Mouse (Mus musculus) bone marrow, adult 2 months (tissue): ENCODE data around the gene Aanat. TPM values are rescaled to one million over a fixed set of nuclear protein-coding genes. Genes with fewer than 3 reads are reported as not detected.

Source experiments
- H3K27ac ChIP-seq: fragments of 200-500 bp; 2 replicates; pipeline ENCODE4 v1.5.1; 2012; ENCODE audit warnings: low read depth, mild to moderate bottlenecking, control low read depth, inconsistent platforms, low read length; ENCODE audit not compliant: control insufficient read depth, poor library complexity, insufficient read depth
- H3K4me1 ChIP-seq: fragments of 200-500 bp; 2 replicates; pipeline ENCODE4 v1.6.1; 2011; ENCODE audit warnings: low read length; ENCODE audit not compliant: control insufficient read depth, insufficient read depth
- H3K4me3 ChIP-seq: fragments of 200-500 bp; replicated peaks from 2 replicates; pipeline ENCODE3; 2011; ENCODE audit warnings: mild to moderate bottlenecking, low read depth, low read length, control low read depth; ENCODE audit not compliant: control insufficient read depth
- CTCF ChIP-seq: fragments of 200-500 bp; IDR thresholded peaks from 2 replicates; pipeline ENCODE4 v1.5.1; 2011; ENCODE audit warnings: low read length, control low read depth; ENCODE audit not compliant: control insufficient read depth, insufficient read depth
- POLR2A ChIP-seq: fragments of 200-500 bp; IDR thresholded peaks from 2 replicates; pipeline ENCODE4 v1.6.1; 2011; ENCODE audit warnings: low read depth, mild to moderate bottlenecking, control low read depth, low read length, borderline replicate concordance; ENCODE audit not compliant: control insufficient read depth
- WGBS: fragments of 180-500 bp; shearing (Covaris S2); methylation state at CpG from one replicate; pipeline ENCODE4 v1.1.7; 2018; 5-methylcytosine and 5-hydroxymethylcytosine counted together
- polyA plus RNA-seq: library from polyadenylated mRNA; stranded (reverse); fragments of >200 nt; gene quantifications from 2 replicates; pipeline ENCODE4 v1.2.4, GENCODE M21; 2011; ENCODE audit warnings: low replicate concordance; ENCODE audit not compliant: missing spikeins, insufficient read depth, insufficient read length

Aanat gene
- polyA plus RNA-seq, 1 experiment = not detected

GRCm38 (mm10) chr11:116581376-116581814 lies 4.8 kb upstream of the Aanat start, which contains the start of gene Ube2o:
TSS of gene Ube2o (minus strand) at chr11:116581447.
- peak; percentile 49; the same call in 1 of the 2 replicates for TF ChIP-seq POLR2A
- peak; percentile 19; the same call in 1 of the 2 replicates for TF ChIP-seq CTCF
- Histone ChIP-seq H3K27ac (peak within 1 kb of the TSS; percentile 93), H3K4me3 (peak within 1 kb of the TSS; percentile 79), H3K4me1 (no peaks in the 10 kb centered on the region)
- 2% methylated on average over 47 of the region's 51 CpGs for WGBS

- peaks cover 1% of the 10 kb centered on the region; the same call in 1 of the 2 replicates for H3K4me1 ChIP-seq
- TF ChIP-seq POLR2A (no peak), CTCF (no peak)
- WGBS = 83% methylated on average over 6 of the region's 6 CpGs
- H3K27ac ChIP-seq = no peak overlapping the region
- H3K4me3 ChIP-seq = no peak overlapping the region
Measured at GRCm38 (mm10) chr11:116585682-116586081, 550 bp upstream of the Aanat start.

- 36% methylated on average over 23 of the region's 23 CpGs for WGBS
Measured at GRCm38 (mm10) chr11:116586801-116587631, 784 bp downstream of the Aanat start.

DNA sequence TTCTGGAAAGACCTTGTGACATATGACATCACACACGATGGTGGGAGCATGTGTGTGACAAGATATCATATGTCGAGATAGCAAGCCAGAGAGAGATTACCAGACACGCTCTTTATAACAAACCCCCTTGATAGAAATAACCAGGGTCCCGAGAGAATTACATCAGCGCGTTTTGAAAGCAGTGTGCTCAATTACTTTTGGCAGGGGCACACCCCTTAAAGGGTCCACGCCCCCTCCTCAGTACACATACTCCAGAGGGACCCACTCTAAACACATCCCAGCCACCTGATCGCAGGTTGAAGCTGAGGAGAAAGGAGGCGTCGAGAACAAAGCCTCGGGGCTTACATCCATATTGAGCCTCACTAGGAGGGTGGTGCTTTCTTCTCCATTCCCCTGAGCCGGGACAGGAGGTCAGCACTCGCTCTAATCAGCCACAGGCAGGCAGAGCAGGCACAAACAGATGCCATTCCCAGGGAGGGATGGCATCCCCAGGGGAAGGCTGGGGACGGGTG lies 2.8 kb downstream of the Aanat start:
- 49% methylated on average over 14 of the region's 14 CpGs for WGBS
- no peak overlapping the region for H3K27ac ChIP-seq

More at GRCm38 (mm10) chr11:116586801-116587631, 784 bp downstream of the Aanat start:
- Histone ChIP-seq H3K4me3 (no peak overlapping the region), H3K4me1 (peaks cover 1% of the 10 kb centered on the region; the same call in 1 of the 2 replicates), H3K27ac (no peak overlapping the region)
- peak; percentile 90 for TF ChIP-seq CTCF
- TF ChIP-seq POLR2A = no peak

DNA sequence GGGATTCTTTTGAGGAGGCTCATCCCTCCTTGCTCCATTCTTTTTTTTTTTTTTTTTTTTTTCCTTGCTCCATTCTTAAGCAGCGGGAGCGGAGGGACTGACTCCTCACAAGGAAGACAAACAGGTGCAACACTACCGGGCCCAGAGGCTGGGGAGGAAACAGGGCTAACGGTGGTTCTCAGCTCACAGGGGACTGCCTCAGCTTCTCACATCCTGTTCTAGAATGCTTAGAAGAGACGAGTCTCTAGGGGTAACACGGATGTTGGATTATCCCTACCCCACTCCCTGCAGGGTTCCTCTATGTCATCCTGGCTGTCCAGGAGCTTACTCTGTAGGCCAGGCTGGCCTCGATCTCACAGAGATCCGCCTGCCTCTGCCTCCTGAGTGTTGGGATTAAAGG lies 3.3 kb downstream of the Aanat start:
- H3K4me1 ChIP-seq = peaks cover 1% of the 10 kb centered on the region; the same call in 1 of the 2 replicates
- H3K4me3 ChIP-seq = no peak overlapping the region
- no peak overlapping the region for H3K27ac ChIP-seq
- TF ChIP-seq POLR2A (no peak), CTCF (no peak)
- WGBS = 46% methylated on average over 8 of the region's 8 CpGs

More for the DNA sequence above, 2.8 kb downstream of the Aanat start:
- Histone ChIP-seq H3K4me3 (no peak overlapping the region), H3K4me1 (peaks cover 1% of the 10 kb centered on the region; the same call in 1 of the 2 replicates)
- no peak for TF ChIP-seq POLR2A
- TF ChIP-seq CTCF = no peak

DNA sequence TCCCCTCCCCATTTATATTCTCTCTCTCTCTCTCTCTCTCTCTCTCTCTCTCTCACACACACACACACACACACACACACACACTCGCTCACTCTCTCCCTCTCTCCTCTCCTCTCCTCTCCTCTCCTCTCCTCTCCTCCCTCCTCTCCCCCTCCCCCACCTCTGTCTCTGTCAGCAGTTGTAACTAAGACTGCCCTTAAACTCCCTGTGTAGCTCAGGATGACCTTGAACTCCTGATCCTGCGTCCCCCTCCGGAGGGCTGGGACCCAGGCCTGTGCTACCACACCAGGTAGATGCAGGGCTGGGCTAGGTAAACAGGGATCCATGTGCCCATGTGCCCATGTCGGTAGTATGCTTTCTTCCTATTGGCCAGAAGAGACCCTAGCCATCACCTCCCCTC lies 5.4 kb downstream of the Aanat start:
- Histone ChIP-seq H3K4me3 (no peak overlapping the region), H3K4me1 (peaks cover 1% of the 10 kb centered on the region; the same call in 1 of the 2 replicates), H3K27ac (no peak overlapping the region)
- WGBS = 77% methylated on average over 4 of the region's 4 CpGs
- TF ChIP-seq POLR2A = no peak
- TF ChIP-seq CTCF = no peak

- H3K4me3 ChIP-seq = no peak overlapping the region
- peak; percentile 100 for TF ChIP-seq CTCF
- no peak for TF ChIP-seq POLR2A
- H3K4me1 ChIP-seq = peaks cover 1% of the 10 kb centered on the region; the same call in 1 of the 2 replicates
- H3K27ac ChIP-seq = no peak overlapping the region
Measured at GRCm38 (mm10) chr11:116592428-116592827, 6.2 kb downstream of the Aanat start.

GRCm38 (mm10) chr11:116593345-116593744 lies 7.1 kb downstream of the Aanat start:
- Histone ChIP-seq H3K4me1 (peaks cover 1% of the 10 kb centered on the region; the same call in 1 of the 2 replicates), H3K27ac (no peak overlapping the region), H3K4me3 (no peak overlapping the region)
- TF ChIP-seq CTCF = no peak
- no peak for TF ChIP-seq POLR2A
- 76% methylated on average over 4 of the region's 4 CpGs for WGBS
